Mouse (Mus musculus) testis, adult 2 months (tissue): ENCODE measurements around the gene Sec31b.

ENCODE experiments used
- CTCF ChIP-seq: fragments of 200-500 bp; IDR thresholded peaks from 2 replicates; pipeline ENCODE4 v1.5.1; 2012; ENCODE audit warnings: low read depth, mild to moderate bottlenecking, inconsistent platforms, low read length, moderate library complexity; ENCODE audit not compliant: control insufficient read depth, insufficient read depth, insufficient replicate concordance
- POLR2A ChIP-seq: fragments of 200-500 bp; IDR thresholded peaks from 2 replicates; pipeline ENCODE4 v1.6.1; 2012; ENCODE audit warnings: low read depth, mild to moderate bottlenecking, inconsistent platforms, low read length, moderate library complexity; ENCODE audit not compliant: control insufficient read depth

DNA sequence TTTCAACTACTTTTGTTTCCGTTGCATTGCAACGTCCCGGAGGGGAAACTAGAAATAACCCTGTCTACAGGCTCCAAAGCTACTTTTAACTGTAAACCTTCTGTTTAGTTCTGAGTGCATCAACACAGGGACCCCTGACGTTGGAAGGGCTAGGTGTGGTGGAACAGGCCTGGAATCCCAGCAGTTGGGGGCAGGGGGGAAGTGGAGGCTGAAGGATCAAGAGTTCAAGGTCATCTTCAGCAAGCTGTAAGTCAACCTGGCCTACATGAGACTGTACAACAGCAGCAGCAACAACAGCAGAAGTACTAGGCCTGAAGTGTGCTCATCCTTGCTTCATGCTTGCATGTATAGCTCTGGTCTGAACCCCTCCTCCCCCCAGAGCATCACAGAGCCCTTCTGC lies 42.4 kb upstream of the Sec31b start:
- TF ChIP-seq CTCF, result no peak
- no peak for TF ChIP-seq POLR2A
